Mouse (Mus musculus): ENCODE measurements around the gene Cflar.
"Not testable (repeated sequence)": the region's sequence is repeated elsewhere in the genome, so short reads cannot be mapped to it uniquely, and the experiment has no call there.

Cflar gene

DNA sequence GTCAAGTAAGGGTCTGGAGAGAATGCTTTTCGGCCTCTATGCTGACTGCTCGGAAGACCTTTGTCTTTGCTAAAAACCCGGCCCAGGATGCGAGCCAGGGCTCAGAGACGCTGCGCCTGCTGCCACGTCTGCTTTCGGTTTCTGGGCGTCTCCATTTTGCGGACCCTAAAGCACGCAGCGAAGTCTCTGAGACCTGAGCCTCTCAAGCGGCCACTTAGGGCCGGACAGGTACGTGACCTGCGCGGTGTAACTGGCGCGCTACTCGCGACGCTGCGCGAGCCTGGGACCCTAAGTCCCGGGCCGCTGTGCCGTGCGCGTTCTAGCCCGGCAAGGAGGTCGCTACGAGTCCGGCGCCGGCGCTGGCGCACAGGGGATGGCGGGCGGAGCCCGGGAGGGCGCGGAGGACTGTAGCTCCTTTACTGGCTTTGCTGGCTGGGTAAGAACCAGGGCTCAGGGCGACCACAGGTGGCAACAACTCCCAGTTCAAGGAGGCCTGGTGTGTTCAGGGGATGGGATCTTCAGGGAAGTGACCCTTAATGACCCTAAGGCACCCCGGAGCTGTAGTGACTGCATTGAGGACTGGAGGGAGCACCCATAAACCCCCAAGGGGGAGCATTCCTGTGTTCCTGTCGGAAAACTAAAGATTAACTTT, at the start of gene Cflar:
TSS of gene Cflar (plus strand) at position 144 of the 652 bp plus-strand sequence.
- peak; percentile 45 to 67 for DNase-seq (ENCODE audit: low spot score in 2 of 2)

DNA sequence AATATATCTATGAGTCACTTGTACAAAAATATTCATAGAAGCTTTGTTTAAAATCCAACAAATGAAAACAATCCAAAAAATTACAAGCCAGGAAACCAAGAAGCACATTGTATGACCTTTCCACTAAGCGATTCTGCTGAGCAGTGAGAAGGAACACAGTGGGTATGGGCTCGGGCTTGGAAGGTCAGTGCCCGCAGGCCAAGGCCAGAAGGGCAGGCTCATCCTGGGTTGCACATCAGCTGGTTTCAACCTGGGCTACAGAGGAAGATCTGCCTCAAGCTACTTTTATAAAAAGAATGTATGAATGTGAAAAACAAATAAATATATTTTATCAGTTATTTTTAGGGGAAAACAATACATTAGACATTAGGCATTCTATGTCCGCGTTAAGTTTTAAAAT, 48.6 kb upstream of the Cflar start:
- DNase-seq (ENCODE audit: low spot score in 2 of 2): not testable (repeated sequence)

DNA sequence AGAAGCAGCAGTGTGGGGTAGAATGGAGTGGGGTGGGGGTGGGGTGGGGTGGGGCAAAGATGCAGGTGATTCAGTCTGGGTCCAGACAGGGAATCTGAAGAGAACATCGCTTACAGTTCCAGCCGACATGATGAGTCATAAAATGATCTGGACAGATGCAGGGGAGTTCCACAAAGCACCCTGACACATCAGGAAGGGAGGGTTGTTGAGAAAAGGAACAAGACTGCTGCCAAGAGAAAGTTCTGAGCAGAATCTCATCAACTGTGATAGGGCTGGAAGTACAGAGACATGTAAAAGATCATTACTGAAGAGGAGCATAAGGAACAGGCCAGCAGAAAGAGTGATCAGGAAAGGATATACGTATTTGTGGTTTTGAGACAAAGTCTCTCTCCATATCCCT, 47.9 kb upstream of the Cflar start:
- not testable (repeated sequence) for DNase-seq (ENCODE audit: low spot score in 2 of 2)

DNA sequence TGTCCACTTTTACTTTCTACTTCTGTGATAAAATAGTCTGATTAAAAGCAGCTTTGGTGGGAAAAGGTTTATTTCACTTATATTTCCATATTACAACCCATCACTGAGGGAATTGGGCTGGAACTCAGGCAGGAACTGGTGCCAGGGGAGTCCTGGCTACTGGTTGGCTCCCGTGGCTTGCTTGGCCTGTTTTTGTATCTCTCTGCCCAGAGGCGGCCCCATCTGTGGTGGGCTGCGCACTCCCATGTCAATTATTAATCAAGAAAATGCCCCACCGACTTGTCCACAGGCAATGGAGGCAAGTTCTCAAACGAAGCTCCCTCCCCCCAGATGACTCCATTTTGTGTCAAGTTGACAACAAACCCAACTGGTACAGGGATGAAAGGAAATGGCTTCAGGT, 43.1 kb upstream of the Cflar start:
- DNase-seq (ENCODE audit: low spot score in 2 of 2): no peak

DNA sequence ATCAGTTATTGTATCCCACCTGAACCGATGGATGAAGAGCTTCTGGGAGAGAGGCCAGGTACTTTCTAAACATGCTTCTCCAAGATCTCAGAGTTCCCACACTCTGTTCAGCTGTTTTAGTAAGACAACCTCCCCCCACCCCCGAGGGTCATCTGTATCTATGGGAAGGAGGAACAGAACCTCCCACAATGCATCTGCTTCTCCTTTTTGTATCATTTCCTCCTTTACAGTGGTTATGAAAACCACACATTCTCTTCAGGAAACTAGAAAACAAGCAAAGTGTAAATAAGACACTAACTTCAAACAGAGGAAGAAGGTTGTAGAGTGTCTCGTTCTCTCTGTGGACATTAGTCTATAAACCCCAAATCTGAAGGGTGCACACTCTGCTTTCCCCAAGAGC, 41.7 kb upstream of the Cflar start:
- not testable (repeated sequence) for DNase-seq (ENCODE audit: low spot score in 2 of 2)

DNA sequence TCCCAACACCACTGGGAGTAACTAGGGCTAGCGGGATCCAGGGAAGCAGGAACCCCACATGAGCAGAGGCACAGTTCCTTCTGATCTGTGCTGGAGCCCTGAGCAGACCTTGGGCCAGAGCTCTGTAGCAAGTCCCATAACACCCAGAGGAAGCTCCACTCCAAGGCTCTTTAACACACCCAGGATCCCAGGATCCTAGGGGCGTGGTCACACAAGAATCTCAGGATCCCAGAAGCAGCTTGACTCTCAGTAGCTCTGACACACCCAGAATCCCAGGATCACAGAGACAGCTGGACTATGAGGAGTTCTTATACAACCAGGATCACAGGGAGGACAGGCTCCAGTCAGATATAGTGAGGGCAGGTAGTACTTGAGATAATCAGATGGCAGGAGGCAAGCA, 39.2 kb upstream of the Cflar start:
- DNase-seq (ENCODE audit: low spot score in 2 of 2): no peak

DNA sequence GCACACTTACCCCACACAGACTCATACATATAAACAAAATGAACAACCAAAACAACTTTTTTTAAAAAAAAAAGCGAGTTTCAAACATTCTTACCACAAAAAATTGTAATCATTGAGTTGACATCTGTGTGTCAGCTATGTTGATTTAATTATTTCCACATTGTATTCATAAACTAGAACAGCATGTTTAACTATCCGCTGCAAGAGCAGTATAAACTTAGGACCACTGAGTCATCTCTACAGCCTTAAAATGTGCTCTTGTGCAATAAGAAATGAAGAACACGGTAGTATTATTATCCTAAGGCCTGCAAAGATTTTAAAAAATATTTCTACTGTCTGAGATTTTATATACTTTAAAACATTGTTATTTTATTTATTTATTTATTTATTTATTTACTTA, 36.3 kb upstream of the Cflar start:
- no peak for DNase-seq (ENCODE audit: low spot score in 2 of 2)

DNA sequence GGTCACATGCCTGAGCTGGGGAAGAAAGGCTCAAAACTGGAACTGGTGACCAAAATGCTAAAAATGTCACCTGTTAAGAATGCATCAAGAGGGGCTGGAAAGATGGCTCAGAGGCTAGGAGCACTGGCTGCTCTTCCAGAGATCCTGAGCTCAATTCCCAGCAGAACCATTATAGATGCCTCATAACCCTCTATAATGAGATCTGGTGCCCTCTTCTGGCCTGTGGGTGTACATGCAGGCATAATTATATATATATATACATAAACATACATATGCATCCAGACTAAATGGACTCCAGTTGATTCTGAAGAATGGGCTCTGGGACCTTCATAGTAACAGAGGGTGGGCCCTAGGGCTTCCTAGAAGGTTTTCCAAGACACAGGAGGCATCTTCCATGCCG, 33.7 kb upstream of the Cflar start:
- peak in 1 of 2 experiments; percentile 42 for DNase-seq (ENCODE audit: low spot score in 2 of 2)

DNA sequence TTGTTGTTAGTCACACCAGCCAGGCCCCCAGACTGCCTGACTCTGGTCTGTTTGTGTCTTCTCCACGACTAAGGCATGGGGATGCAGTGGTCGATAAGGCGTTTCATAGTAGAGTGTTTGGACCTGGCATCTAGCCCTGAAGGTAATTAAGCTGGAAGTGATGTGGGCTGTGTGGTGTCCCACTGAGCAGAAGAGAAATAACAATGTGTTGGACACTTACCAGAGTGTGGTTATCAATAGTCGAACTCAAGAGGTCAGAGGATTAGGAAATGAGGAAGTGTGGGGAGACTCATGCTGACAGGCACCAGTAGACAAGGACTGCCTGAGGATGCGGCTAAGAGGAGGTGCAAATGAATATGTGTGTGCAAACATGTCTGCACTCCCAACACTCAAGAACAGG, 32.9 kb upstream of the Cflar start:
- not testable (repeated sequence) for DNase-seq (ENCODE audit: low spot score in 2 of 2)

DNA sequence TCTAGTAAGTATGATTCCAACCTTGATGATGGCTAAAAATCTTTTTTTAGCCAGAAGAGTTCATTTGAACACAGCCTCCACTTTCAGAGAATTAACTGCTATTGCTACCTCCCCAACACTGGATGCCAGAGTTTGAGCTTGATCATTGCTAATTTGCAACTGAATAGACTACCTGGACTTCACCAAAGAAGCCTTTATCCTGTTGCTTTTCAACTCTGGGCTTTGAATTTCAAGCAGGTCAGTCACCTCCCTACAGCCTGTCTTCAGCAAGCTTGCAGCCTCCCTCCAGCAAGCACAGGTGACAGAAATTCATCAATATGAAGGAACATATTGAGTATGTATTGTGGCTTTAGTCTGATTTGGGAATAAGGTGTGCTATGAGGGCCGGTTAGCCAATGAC, 21.9 kb upstream of the Cflar start:
- DNase-seq (ENCODE audit: low spot score in 2 of 2): no peak

DNA sequence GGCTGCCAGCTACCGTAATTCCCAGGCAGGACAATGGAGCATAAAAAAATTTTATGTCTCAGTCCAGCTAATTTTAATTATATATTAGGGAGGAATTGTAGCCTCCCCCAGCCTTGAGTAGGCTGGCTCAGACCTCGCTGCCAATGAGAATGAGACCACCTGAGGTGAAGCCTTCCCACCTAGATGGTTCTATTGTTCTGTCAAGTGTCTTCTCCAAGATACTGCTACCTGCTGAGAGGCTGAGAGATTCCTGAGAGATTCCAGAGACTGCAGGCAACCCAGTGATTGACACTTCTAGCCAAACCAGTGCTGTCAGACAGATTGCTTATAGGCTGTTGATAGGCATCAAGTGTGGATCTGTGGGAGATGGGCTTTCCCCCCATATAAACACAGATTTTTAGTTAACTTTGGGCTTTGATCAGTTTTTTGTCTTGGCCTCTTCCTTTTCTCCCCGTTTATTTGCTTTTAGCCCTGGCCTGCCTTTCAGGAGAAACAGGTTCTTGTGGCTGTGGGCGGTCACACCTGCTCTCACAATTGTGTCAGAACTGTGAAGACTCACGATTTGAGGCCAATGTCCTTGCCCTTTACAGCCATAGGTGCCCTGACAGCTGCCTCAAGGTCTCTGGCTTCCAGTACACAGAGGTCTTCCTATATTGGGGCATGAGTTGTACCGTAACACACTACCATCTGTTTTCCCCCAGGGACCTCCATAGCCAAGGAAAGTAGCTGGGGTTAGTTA, 21.1 kb upstream of the Cflar start:
- no peak for DNase-seq (ENCODE audit: low spot score in 2 of 2)

DNA sequence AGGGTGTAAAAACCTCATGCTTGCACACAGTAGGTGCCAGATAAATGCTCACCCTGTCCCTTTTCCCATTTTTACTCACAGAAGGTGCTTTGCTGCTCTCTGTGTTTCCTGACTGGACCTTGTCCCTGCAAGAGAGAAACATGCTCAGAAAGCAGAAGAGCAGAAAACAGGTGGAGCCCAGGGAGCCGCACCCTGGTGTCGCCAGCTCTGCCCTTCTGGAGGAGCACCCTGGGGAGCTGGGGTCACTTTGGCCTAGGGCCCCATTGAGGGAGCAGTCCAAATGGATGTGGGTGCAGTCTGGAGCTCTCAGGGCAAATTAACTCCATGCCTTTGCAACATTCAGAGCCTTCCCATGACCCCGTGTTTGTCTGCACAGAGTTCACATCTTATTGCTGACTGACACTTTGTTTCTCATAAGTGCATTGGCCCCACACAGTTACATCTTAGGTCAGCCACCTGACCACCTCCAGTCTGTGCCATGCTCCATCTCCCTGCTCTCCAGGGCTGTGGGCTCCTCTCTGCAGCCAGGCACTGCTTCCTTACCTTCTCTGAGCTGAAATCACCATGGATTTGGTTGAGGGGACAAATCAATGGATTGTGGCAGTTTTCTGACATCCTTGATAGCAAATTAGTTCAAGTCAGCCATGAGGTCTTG, 20.3 kb upstream of the Cflar start:
- not testable (repeated sequence) for DNase-seq (ENCODE audit: low spot score in 2 of 2)

DNA sequence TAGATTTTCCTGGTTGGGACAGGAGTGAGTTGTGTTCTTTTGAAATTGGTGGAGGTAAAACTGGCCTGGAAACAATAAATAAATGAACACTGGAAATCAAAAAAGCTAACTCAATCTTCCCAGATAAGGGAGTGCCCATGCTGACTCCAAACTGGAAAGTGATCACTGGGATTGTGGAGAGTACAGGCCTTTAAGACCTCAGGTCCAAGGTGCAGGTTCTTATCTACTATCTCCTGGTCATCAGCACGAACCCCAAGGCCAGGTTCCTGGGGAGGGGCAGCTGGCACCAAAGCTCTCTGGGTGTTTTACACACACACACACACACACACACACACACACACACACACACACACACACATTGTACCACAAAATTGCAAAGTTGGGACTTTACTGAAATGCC, 19.6 kb upstream of the Cflar start:
- not testable (repeated sequence) for DNase-seq (ENCODE audit: low spot score in 2 of 2)

DNA sequence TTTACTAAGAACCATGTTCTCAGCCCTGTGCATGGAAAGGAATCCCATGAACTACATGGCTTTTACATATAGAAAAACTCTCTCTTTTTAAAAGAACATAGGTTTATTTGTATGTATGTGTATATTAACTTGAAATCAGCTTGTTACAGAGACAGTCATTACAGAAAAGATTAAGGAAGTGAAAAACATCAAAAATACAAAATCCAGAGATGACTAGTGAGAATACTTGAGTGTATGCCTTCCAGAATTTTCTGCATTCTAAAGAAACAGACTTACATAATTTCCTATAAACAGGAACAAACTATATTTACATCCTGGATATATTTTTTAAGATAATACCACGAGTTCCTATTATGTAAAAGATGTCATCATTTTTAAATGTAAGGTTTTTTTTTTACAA, 17.6 kb upstream of the Cflar start:
- DNase-seq (ENCODE audit: low spot score in 2 of 2): no peak

DNA sequence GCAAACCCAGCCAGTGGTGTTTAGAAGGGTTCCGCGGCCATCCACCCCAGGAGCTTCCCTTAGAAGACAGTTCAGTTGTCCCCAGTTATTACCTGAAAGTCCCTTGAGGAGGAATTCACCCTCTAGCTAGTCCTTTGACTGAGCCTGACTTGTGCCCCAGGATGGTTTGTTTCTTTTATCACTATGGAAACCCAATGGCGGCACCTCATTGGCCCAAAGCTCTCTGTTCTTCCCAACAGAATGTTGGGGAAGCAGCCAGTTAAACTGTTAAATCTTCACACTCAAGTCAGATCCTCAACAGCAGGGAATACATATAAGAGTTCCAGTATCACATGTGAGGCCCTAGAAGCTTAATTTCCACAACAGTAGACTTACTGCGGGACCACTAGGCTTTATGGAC, 15.5 kb upstream of the Cflar start, which contains the start of gene Als2cr12:
TSS of gene Als2cr12 (minus strand) at position 180 of the 400 bp plus-strand sequence.
- DNase-seq (ENCODE audit: low spot score in 2 of 2): not testable (repeated sequence)

DNA sequence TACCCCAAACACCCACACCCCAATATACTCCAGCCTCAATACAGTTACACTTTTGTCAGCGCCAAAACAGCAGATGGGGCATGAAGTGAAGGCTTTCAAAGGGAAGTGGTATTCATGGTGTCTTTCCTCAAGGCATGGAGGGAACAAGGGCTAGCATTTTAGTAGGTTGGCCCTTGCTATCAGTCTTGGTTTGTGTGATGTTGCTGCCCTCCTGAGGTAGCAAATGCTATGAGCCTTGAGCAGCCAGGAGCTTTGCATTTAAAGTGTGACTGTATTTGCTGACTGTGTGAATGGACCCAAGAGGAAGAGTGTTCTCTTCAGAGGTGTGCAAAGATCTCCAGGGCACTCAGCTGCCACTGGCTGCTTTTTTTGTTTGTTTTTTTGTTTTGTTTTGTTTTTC, 13.7 kb upstream of the Cflar start:
- peak; percentile 58 to 63 for DNase-seq (ENCODE audit: low spot score in 2 of 2)

DNA sequence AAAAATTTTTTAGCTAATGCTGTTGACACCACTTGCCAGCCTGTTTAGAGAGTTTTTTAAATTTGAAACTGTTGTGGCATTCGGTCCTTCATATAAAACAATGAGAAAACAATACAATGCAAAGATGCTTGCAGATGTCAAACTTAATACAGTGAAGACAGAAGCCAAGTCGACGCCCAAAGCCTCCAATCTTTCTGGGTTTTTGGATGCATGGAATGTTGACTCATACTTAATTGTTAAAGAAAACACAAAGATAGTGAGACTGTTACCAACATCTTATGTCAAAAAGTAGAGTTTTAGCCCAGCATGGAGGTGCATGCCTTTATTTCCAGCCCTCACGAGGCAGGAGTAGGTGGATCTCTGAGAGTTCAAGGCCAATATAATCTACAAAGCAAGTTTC, 12.5 kb upstream of the Cflar start:
- DNase-seq (ENCODE audit: low spot score in 2 of 2): no peak

DNA sequence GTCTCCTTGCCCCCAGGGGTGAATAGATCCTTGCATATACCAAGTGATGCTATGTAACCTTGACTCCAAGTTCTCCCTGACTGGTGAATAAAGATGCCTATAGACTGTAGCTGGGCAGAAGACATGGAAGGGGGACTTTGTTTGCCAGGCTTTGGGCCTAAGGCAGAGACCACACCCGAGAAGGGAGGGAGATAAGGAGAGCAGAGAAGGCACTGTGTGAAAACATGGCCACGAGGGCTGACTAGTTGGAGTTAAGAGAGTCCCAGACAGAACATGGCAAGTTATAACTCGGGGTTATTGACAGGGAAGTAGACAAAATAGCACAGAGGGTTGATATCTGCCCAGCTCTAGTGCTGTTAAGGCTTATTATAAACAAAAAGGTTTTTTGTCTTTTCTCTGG, 11.3 kb upstream of the Cflar start:
- DNase-seq (ENCODE audit: low spot score in 2 of 2): no peak

DNA sequence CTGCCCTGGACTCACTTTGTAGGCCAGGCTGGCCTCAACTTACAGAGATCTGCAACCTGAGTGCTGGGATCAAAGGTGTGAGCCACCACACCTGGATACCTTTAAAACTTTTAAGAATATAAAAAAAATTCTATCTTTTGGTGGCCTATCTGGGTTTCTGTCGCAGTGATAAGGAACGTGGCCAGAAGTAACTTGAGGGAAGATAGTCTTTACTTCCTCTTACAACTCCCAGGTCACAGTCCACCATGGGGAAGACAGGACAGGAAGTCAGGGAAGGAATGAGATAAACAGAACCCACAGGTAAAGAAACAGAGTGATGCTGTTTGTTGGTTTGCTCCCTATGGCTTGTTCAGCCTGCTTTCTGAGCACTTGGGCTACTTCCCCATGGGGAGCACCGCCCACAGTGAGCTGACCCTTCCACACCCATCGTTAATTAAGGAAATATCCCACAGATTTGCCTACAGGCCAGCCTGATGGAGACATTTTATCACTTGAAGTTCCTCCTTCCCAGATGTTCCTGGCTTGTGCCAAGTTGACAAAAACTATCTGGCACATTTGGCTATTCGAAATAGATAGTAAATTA, 10.6 kb upstream of the Cflar start:
- not testable (repeated sequence) for DNase-seq (ENCODE audit: low spot score in 2 of 2)

DNA sequence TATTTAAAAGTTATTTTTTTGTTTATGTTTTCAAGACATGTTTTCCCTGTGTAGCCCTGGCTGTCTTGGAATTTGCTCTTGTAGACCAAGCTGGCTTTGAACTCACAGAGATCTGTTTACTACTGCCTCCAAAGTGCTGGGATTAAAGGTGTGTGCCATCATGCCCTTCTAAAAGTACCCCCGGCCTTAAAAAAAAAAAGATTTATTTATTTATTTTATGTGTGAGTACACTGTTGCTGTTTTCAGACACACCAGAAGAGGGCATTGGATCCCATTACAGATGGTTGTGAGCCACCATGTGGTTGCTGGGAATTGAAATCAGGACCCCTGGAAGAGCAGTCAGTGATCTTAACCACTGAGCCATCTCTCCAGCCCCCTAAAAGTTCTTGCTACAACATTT, 1.3 kb upstream of the Cflar start:
- not testable (repeated sequence) for DNase-seq (ENCODE audit: low spot score in 2 of 2)

DNA sequence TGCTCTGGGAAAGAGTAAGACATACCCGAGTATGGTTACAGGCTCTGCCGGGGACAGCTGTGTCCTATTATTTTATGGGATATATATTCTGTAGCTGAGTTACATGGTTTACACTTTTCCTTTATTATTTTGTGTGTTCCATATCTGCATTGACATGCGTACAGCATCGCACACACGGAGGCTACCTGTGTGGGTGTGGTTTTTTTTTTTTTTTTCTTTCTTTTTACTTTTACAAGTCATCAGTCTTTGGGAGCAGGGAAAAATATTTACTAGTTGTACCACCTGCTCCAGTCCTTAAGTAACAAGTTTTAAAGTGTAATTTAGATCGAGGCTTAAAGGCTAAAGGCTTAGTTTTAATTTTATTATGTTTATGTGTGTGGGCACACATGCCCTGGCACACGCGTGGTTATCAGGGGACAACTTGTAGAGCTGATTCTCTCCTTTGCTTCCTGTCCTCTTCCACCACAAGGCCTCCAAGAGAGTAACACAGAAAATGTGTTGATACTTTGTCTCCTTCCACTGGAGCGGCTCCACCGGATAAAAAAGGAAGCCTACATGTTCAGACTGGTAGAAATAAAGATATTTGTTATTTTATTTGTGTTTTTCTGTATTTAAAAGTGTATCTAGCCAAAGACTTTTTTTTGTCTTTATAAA, 470 bp upstream of the Cflar start:
- DNase-seq (ENCODE audit: low spot score in 2 of 2): no peak

All from right cerebral cortex, adult 2 months (tissue).